Mouse (Mus musculus) cerebellum, postnatal 10 days (tissue): Measurements from ENCODE around the gene Mrgpre.

Experiments
- DNase-seq, 2 experiments: peaks; one replicate each; pipeline ENCODE4 v3.0.0; 2021; ENCODE audit warnings: mixed read lengths in 2 of 2

Mrgpre gene

GRCm38 (mm10) chr7:143783996-143784829 lies at the start of gene Mrgpre:
Gene Mrgpre (minus strand): TSS chr7:143784500.
- peak; percentile 88 to 89 for DNase-seq

DNA sequence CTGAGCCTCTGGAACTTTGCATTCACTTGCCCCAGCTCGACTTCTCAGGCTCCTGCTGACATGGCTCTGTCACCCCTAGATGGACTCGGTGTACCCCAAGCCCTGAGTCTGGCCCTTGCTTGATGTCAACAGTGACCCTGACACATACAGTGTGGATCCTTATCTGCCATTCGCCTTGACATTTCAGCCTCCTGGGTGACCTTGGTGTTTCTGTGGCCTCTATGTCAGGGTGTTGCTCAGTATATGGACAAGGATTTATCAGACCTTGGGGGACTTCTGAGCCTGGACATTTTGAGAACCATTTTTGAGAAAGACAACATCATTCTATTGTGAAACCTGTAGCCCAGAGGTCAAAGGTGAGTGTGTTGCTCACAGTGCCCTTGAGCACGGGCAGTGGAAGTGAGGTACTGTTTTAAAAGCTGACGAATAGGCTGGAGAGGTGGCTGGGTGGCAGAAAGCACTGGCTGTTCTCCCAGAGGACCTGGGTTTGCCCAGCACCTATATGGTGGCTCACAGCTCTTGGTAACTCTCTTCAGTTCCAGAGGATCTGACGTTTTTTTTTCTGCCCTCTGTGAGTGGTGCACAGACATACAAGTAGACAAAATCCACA lies 49.4 kb upstream of the Mrgpre start:
- no peak for DNase-seq

DNA sequence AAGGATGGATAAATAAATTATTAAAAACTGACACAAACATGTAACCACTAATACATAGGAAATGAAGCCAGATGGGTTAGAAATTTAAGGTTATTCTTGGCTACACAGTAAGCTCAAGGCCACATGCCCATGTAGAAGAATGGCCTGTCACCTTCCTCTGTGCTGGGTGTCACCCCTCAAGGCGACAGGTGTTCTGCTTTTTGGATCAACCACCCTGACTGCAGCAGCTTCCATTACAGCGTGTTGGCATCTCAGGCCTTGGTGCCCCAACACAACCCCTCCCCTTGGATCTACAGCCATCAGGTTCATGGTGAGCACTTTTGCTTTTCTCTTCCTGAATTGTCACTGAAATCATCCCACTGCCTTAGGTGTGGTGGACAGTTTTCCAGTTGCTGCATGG lies 48.3 kb upstream of the Mrgpre start:
- DNase-seq = no peak

GRCm38 (mm10) chr7:143832196-143832595 lies 47.9 kb upstream of the Mrgpre start:
- no peak for DNase-seq

DNA sequence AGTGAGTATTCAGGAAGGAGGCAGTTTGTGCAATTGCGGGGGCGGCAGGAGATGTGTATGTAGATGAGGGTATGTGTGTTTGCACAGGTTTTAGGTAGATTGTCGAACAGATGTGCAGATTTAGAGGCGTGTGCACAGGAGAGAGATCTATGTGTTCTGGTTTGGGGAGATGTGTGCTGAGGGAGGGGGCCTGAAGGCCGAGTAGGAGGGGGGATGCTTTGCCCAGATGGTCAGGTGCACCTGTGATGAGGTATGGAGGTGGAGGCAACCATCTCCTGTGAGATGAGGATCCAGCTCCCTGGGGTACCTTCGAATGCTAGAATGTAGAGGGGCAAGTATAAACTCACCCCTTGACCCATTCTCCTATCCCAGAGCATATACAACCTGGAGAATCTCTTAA lies 46.1 kb upstream of the Mrgpre start:
- DNase-seq = peak; percentile 38 to 41

DNA sequence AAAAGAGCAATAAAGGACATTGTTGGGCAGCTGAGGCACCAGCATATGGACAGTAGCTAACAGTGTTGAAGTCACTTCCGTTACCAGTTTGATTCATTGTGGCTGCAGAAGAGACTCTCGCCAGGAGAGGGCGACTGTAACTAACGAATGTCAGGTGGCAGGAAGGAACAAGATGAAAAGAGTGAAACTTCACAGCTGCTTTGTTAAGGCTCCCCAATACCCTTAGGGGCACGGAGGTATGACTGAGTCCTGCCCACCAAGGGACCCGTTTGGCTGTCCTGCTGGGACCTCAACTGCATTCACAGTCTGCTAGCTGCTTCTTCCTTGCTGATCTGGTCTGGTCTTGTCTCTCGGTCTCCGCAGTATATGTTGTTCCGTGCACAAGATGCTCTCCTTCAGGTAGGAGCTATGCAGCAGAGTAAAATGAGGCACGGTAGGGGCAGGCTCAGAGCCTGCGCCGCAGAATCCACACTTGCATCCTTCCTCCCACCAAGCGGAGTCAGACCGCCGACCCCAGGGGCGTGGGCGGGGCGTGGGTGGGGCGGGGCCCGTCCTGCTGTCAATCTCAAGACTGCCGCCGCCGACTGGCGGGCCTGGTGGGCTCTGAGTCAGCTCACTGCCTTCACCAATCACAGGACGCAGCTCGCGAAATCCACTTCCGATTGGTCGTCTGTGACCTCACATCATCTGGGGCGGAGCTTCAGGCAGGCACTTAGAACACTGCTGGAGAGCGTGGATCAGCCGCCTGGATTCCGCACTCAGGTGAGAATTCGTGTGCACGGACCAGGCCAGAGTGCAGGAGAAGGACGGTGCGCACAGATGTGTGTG lies 45.4 kb upstream of the Mrgpre start:
- DNase-seq = peak; percentile 95 to 98

DNA sequence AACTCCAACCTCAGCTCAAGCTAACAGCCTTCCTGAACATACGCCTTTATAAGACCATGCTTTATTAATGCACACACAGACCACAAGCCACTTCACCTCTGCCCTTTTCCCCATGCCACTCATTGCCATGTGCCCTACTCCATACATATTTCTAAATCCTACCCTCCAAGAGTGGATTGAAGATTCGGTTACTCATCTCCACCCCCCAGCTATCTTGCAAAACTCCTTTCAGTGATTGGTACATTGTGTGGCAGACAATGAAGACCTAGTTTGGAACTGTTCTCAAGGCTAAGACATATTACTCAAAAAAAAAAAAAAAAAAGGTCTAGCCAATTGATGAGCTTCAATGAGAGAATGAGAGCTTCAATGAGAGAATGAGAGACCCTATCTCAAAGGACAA lies 42.7 kb upstream of the Mrgpre start:
- no peak for DNase-seq

- no peak for DNase-seq
Measured at GRCm38 (mm10) chr7:143823266-143823605, 38.9 kb upstream of the Mrgpre start.

DNA sequence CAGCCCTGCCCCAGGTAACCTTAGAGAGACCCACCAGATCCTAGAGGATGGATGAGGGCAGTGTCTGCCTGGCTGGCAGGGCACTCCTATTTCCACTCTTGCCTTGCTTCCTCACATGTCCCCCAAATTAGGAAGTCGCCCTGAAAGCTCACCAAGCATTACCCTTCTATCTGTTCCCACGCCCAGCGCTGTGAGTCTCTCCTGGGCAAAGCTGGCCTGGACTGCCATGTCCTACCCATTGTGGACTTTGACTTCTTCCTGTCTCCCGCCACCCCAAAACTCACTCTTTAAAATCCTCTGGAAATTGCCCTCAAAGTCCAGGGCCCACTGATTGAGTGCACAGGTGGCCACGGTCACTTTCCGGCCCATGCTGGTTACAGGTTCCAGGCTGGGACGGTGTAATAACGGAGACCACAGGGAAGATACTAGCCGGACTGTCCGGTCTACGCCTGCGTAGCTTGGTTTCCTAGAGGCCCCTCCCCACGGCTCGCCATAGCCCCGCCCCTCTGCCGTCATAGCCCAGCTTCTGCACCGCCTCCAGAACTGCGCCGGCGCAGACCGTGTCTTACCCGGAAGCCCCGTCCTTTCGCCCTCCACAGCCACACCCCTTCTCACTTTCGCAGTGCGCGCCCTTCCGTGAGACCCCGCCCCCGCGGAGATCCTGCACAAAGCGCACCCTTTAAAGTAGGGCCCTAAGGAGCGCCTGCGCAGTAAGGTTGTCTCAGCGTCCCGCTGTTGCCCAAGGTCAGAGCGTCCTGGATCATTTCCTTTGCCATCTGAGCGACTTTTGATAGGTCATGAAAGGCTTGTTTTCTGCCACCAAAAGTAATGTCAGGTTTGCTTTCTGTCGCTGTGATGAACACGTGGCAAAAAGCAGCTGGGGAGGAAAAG lies 38.3 kb upstream of the Mrgpre start, which contains the start of the genes Nadsyn1 and Dhcr7:
TSS of gene Nadsyn1 (minus strand) at position 475 of the 891 bp plus-strand sequence.
TSS of gene Dhcr7 (plus strand) at position 771 of the 891 bp plus-strand sequence.
- DNase-seq = peak; percentile 99 to 100

DNA sequence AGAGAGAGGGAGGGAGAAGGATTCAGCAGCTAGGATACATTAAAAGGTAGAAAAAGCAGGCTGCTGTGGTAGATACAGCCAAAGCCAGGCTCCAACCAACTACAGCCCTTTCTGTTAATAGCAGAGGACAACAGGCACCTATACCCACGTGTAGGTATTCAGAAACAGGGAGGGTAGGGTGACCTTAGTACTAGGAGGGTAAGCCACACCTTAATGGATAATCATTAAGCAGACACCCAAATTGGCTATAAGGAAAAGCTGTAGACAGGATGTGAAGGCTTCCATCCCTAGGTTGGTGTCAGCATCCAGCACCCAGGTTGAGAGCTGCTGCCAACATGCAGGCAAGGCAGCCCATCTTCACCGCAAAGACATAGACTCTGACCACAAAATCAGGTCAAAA lies 36.9 kb upstream of the Mrgpre start:
- DNase-seq = no peak

- DNase-seq = no peak
Measured at GRCm38 (mm10) chr7:143819201-143819600, 34.9 kb upstream of the Mrgpre start.

DNA sequence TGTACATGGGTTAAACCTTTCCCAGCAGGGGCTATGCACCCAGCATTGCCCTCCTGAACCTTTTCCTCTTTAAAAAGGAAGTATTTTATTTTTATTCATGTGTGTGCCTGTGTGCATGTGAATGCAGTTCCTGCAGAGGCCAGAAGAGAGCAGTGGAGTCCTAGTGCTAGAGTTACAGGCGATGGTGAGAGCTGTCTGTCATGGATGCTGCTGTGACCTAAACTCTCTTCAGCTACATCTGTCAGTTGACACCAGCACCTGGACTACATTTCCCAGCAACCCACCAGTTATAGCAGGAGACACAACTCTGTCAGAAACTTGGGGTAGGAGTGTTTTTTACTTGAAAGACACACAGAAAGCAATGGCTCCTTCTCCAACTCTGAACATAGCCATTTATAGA lies 24.6 kb upstream of the Mrgpre start:
- DNase-seq = peak; percentile 24 to 32

DNA sequence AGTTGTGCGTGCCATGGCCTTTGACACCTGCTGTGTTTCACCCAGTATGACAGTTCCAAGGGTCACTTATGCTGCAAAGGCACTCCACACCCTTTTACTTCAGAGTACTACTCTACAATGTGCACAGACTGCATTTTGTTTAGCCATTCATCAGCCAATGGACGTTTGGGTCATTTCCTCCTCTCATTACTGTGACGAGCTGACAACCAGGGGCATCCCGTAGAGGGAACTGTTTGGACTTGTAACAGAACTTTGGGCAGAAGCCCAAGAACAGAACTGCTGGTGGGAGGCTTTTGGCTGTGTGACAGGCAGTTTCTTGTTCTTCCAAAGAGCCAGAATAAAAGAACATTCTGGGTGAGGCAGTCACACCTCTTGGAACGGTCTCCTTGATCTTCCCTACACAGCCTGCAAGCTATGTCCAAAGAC lies 20.9 kb upstream of the Mrgpre start:
- peak; percentile 47 to 53 for DNase-seq

DNA sequence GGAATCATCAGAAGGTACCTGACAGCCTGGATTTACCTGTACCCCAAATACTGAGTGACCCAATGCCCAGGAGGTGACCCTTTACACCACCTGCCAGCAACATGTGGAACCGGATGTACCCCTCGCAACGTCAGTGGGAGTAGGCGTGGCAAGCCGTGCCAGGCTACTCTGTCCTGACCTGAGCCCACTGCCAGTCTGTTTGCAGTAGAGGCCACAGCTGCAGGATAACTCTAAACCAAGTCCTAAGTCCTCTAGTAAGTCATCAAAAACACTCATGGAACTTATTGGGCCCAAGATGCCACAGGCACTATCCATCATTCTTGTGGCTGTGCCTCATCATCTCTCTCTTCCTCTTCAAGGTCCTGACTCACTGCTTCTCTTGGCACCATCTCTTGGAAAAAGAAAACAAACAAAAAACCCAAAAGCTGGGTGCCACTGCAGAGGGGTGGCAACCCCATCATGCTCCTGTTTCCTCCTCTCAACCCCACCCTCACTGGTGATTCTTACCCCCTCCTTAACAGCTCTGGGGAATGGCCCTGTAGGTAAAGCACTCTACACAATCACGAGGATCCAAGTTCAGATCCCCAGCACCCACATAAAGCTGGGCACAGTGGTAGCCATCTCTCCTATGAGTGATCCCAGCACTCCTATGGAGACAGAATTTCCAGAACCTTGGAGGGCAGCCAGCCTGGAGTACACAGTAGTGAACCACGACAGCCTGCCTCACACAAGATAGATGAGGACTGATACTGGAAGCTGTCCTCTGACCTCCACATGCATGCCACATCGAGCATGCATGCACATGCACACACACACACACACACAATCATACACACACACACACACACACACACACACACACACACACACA lies 17.1 kb upstream of the Mrgpre start:
- no peak for DNase-seq

DNA sequence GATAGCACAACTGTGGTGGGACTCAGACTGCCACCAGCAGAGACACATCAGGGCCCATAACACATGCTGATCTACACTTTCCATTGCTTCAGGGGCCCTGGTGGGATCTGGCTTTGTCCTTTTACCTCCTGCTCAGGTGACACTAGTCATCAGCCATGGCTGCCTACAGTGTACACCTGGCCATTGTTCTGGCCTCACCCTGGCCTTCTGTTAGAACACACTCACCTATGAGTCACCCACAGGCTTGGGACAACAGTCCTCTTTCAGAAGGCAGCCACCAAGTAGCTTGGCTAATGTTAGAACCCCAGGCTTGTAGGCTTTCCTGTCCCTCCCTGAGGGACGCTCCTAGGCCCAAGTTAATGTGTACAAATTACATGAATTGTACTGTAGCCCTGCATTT lies 16.5 kb upstream of the Mrgpre start:
- no peak for DNase-seq

DNA sequence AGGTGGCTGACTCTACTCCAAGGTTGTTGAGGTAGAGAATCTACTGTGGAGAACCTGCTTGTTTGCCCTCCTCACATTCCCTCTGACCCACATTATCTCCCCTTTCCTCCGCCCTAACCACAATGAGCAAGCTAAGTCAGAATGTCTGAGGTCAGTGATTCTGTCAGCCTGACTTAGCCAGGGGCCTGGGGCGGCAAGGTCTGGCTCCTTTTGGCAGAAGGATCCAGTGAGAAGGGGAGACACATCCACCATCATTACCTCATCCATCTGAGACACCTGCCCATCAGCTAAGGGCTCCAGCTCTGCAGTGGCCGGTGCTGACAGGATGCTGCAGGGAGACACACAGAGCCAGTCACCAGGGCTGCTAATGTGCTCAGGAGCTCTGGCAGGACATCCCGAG lies 14.5 kb upstream of the Mrgpre start:
- DNase-seq = peak; percentile 43 to 55

GRCm38 (mm10) chr7:143793121-143793520 lies 8.8 kb upstream of the Mrgpre start:
- peak; percentile 72 to 73 for DNase-seq

- DNase-seq = no peak
Measured at GRCm38 (mm10) chr7:143792336-143792985, 8.2 kb upstream of the Mrgpre start.

GRCm38 (mm10) chr7:143783378-143783995 lies 813 bp downstream of the Mrgpre start:
- no peak for DNase-seq

GRCm38 (mm10) chr7:143777375-143777774 lies 6.9 kb downstream of the Mrgpre start:
- DNase-seq = no peak
